19 mouse cellular contexts compared by ENCODE assay signal in the genomic region with DNA sequence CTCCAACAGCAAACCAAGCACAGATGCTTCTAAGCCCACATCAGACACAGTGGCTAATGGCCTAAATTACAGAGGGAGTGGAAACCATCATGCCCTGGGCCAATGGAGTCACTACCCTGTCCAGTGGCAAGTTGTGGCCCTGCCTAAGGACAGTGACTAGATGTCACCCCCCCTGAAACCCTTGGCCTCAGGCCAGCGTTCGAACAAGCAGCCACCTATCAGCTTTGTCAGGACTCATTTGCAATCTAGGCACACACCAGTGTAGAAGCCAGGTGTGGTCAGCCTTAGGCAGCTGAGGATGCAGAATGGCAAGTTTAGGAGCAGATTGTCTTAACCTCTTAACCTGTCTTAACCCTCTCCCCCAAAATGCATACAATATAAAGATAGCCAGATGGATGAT. TPM values are rescaled to one million over a fixed set of nuclear protein-coding genes. Genes with fewer than 3 reads are reported as not detected.
DNase-seq lines count a peak whose midpoint lies in the region; ATAC-seq lines count a peak whose summit lies in the region.
"Had no signal": no experiment of that assay in that cellular context is flagged by ENCODE, and none has a peak within 500 bp of the region (broad histone marks: within the 10 kb centered on the region; RNA-seq: fewer than 3 reads in every experiment).

No protein-coding gene starts in this region.

- H3K4me3 ChIP-seq in heart, embryonic 14.5 days (ENCODE audit: control insufficient read depth in 1 of 2, insufficient read depth in 1 of 2, low read depth in 1 of 2, low read length in 2 of 2): no peak overlapping the region
- H3K4me3 ChIP-seq in liver, embryonic 15.5 days (replicated peaks): no peak overlapping the region
- H3K4me3 ChIP-seq: myocyte had no signal

- peak overlapping the region; percentile 22 for H3K9ac ChIP-seq in heart, embryonic 14.5 days (ENCODE audit: low read length)
- peak overlapping the region; percentile 47 for H3K9ac ChIP-seq in liver, embryonic 15.5 days

- DNase-seq in adrenal gland, postnatal 14 days: peak; percentile 39
- DNase-seq in adrenal gland, adult 18-20 months (ENCODE audit: low spot score in 2 of 2): no peak
- DNase-seq in heart, adult 11 months: no peak
- no peak for DNase-seq in kidney, adult 8-10 months
- DNase-seq in embryo, embryonic 9.5 days (ENCODE audit: extremely low spot score): no peak
- DNase-seq: kidney, adult 9 months; kidney, postnatal 4 days; midbrain, embryonic 14.5 days; retina, postnatal 1 day; thymus, postnatal 36 days had no signal

- peaks cover 29% of the 10 kb centered on the region; the same call in 1 of the 2 replicates for H3K36me3 ChIP-seq in heart, embryonic 14.5 days (ENCODE audit: control insufficient read depth, insufficient read depth, low read length)
- H3K36me3 ChIP-seq in liver, embryonic 15.5 days (replicated peaks): peaks cover 22% of the 10 kb centered on the region

- 45% methylated on average over 2 of the region's 2 CpGs for WGBS in heart, embryonic 14.5 days
- 28% methylated on average over 2 of the region's 2 CpGs for WGBS in liver, embryonic 15.5 days (ENCODE audit: insufficient replicate concordance)

- H3K27ac ChIP-seq in heart, embryonic 14.5 days (replicated peaks in 1 of 2; ENCODE audit: control insufficient read depth in 1 of 2, insufficient read depth in 1 of 2, low read depth in 2 of 2, low read length in 2 of 2): no peak overlapping the region
- peak overlapping the region; percentile 98 for H3K27ac ChIP-seq in liver, embryonic 15.5 days (replicated peaks)
- H3K27ac ChIP-seq: hindbrain, postnatal 0 days had no signal

- ATAC-seq in heart, embryonic 14.5 days (ENCODE audit: insufficient number of reproducible peaks, insufficient read depth, low FRiP score, low read depth): no peak
- peak; percentile 42 for ATAC-seq in erythroblast, adult 5-6 weeks (replicated peaks; ENCODE audit: low FRiP score, poor library complexity, severe bottlenecking)
- ATAC-seq in liver, embryonic 15.5 days (ENCODE audit: insufficient read depth): no peak
- ATAC-seq: CD4-positive, CD25-positive, alpha-beta regulatory T cell, adult 4 months; hindbrain, postnatal 0 days; lung, postnatal 0 days had no signal

- no peaks in the 10 kb centered on the region for H3K9me3 ChIP-seq in heart, embryonic 14.5 days (ENCODE audit: control insufficient read depth, low read length)
- no peaks in the 10 kb centered on the region for H3K9me3 ChIP-seq in liver, embryonic 15.5 days (replicated peaks)
- H3K9me3 ChIP-seq: G1E had no signal

- no peaks in the 10 kb centered on the region for H3K27me3 ChIP-seq in heart, embryonic 14.5 days (ENCODE audit: control insufficient read depth, insufficient read depth, low read length)
- no peaks in the 10 kb centered on the region for H3K27me3 ChIP-seq in liver, embryonic 15.5 days

- H3K4me2 ChIP-seq in heart, embryonic 14.5 days (ENCODE audit: low read length): no peak overlapping the region
- H3K4me2 ChIP-seq in liver, embryonic 15.5 days: peak overlapping the region; percentile 73

- peaks cover 39 to 82% of the 10 kb centered on the region in 2 experiments for H3K4me1 ChIP-seq in heart, embryonic 14.5 days (ENCODE audit: control insufficient read depth in 2 of 2, insufficient read depth in 2 of 2, low read length in 2 of 2)
- H3K4me1 ChIP-seq in liver, embryonic 15.5 days (replicated peaks): peaks cover 100% of the 10 kb centered on the region

RNA-seq across cellular contexts. Expression of a gene that starts 6.0 kb away (rescaled TPM):
- total RNA-seq in adrenal gland, postnatal 14 days (2021): 49.9 and 53.9 TPM in 2 replicates
- 10 to 100 TPM; 48.5 to 54.1 TPM for total RNA-seq in adrenal gland, adult 18-20 months (2021)
- polyA plus RNA-seq in heart, embryonic 14.5 days (2014; fragmentation: Nextera tagmentation; extraction: Ambion mirVana): 39.4 and 44.1 TPM in 2 replicates
- 59.4 and 72.1 TPM in 2 replicates for total RNA-seq in erythroblast, adult 5-6 weeks (2015; ENCODE audit: low replicate concordance)
- 51.5 and 52.3 TPM in 2 replicates for total RNA-seq in erythroblast, adult 5-6 weeks (2017; ENCODE audit: low replicate concordance)
- polyA plus RNA-seq in liver, embryonic 15.5 days (2015; fragmentation: Nextera tagmentation; extraction: Ambion mirVana): 19.4 and 19.8 TPM in 2 replicates

RNA-seq across cellular contexts. Expression of a gene that starts 28.4 kb away (rescaled TPM):
- total RNA-seq in adrenal gland, postnatal 14 days (2021): 3.1 and 4.5 TPM in 2 replicates
- 1 to 10 TPM; 3.9 to 5.3 TPM for total RNA-seq in adrenal gland, adult 18-20 months (2021)
- polyA plus RNA-seq in heart, embryonic 14.5 days (2014; fragmentation: Nextera tagmentation; extraction: Ambion mirVana): 1.6 TPM in 2 replicates
- total RNA-seq in erythroblast, adult 5-6 weeks (2015; ENCODE audit: low replicate concordance): not detected in 2 replicates
- total RNA-seq in erythroblast, adult 5-6 weeks (2017; ENCODE audit: low replicate concordance): 0.77 TPM in 1 of 2 replicates, not detected in the other
- 0.35 and 0.58 TPM in 2 replicates for polyA plus RNA-seq in liver, embryonic 15.5 days (2015; fragmentation: Nextera tagmentation; extraction: Ambion mirVana)
- polyA plus RNA-seq: small intestine, adult 2 months had no signal

RNA-seq across cellular contexts. Expression of a gene that starts 28.4 kb away (rescaled TPM):
- 8.5 and 9.1 TPM in 2 replicates for total RNA-seq in adrenal gland, postnatal 14 days (2021)
- 10 to 100 TPM in 1 of 2 experiments, 1 to 10 TPM in 1; 6.6 to 10.5 TPM for total RNA-seq in adrenal gland, adult 18-20 months (2021)
- polyA plus RNA-seq in heart, embryonic 14.5 days (2014; fragmentation: Nextera tagmentation; extraction: Ambion mirVana): 8.1 and 9.4 TPM in 2 replicates
- 0.38 and 0.63 TPM in 2 replicates for total RNA-seq in erythroblast, adult 5-6 weeks (2015; ENCODE audit: low replicate concordance)
- 0.60 and 2.4 TPM in 2 replicates for total RNA-seq in erythroblast, adult 5-6 weeks (2017; ENCODE audit: low replicate concordance)
- polyA plus RNA-seq in liver, embryonic 15.5 days (2015; fragmentation: Nextera tagmentation; extraction: Ambion mirVana): 2.9 and 3.4 TPM in 2 replicates

RNA-seq across cellular contexts. Expression of a gene that starts 59.8 kb away (rescaled TPM):
- 49.6 and 68.5 TPM in 2 replicates for total RNA-seq in adrenal gland, postnatal 14 days (2021)
- total RNA-seq in adrenal gland, adult 18-20 months (2021): 10 to 100 TPM; 61.8 to 62.5 TPM
- polyA plus RNA-seq in heart, embryonic 14.5 days (2014; fragmentation: Nextera tagmentation; extraction: Ambion mirVana): 30.9 and 34.7 TPM in 2 replicates
- 25.7 and 29.0 TPM in 2 replicates for total RNA-seq in erythroblast, adult 5-6 weeks (2015; ENCODE audit: low replicate concordance)
- total RNA-seq in erythroblast, adult 5-6 weeks (2017; ENCODE audit: low replicate concordance): 6.0 and 7.7 TPM in 2 replicates
- 19.1 and 20.5 TPM in 2 replicates for polyA plus RNA-seq in liver, embryonic 15.5 days (2015; fragmentation: Nextera tagmentation; extraction: Ambion mirVana)
